Mouse (Mus musculus): ENCODE results near the gene Chp2.

DNA sequence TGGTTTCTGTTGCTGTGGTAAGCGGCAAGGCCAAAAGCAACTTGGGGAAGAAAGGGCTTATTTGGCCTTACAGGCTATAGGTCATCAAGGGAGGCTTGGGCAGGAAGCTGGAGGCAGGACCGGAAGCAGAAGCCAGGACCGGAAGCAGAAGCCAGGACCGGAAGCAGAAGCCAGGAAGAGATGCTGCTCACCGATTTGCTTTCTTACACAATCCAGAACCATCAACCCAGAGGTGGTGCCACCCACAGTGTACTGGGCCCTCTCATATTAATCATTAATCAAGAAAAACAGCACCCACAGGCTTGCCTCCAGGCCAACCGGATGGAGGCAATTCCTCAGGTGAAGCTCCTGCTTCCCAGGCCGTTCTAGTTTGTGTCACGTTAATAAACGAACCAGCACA lies 22.5 kb upstream of the Chp2 start:
- TF ChIP-seq POLR2A (IDR thresholded peaks at IDR 0.05; ENCODE audit: low read depth, low read length) (no peak), CTCF (conservative IDR thresholded peaks at IDR 0.05; ENCODE audit: insufficient read depth, insufficient read length, low read depth, low read length) (no peak)
